Mouse (Mus musculus): ENCODE data around the gene Plk2. TPM values are rescaled to one million over a fixed set of nuclear protein-coding genes. Genes with fewer than 3 reads are reported as not detected.
"Not testable (repeated sequence)": the region's sequence is repeated elsewhere in the genome, so short reads cannot be mapped to it uniquely, and the experiment has no call there.

The Plk2 gene
- polyA plus RNA-seq (2011; ENCODE audit: insufficient read length, low read depth, missing spikeins): 175 and 227 TPM in 2 replicates

DNA sequence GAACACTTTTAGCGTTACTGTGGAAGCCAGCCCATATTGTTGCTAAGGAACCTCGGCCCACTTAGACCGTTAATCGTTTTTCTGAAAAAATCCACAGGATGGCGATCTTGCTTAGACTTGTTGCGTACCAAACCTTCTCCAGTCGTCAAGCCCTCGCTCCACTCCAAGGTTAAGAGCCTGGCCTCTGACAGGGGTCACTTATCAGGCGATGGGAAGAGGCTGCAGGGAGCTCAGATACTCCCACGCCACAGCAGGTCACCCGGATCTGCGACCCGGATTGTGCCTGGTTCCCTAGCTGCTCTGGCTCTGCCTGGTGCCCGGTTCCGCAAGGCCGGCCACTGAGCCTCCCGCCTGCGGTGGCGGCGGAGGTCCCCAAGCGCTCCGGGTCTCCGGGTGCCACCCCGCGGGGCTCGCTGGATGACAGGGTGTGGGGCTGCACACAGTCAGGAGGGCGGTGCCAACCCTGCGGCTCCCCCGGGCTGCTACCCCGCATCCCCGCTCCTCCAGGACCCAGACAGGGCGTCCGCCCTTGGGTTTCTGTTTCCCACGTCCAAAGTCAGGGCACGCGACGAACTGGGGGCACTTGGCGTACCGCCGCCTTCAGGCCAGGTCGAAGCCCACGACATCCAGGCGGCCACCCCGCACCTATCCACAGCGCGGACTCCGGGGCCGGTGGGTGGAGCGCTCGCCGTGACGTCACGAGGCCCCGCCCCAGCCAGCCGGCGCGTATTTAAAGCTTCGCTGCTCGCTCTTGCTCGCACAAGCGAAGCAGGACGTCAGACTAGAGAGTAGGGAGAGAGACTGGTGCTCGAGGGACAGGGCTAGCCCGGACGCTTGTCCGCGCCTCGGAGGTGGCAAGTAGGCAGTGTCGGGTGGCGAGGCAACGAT is at the start of gene Plk2:
Gene Plk2, plus strand, starts transcription at position 756 of the 888 bp plus-strand sequence.
- Histone ChIP-seq H3K4me3 (ENCODE audit: insufficient read depth, low read length) (peak within 1 kb of the TSS; percentile 94), H3K4me1 (ENCODE audit: control insufficient read depth, insufficient read depth, low read length) (no peaks in the 10 kb centered on the region), H3K27ac (ENCODE audit: insufficient read depth, low read length) (peak within 1 kb of the TSS; percentile 83)
- TF ChIP-seq POLR2A (IDR thresholded peaks at IDR 0.05; ENCODE audit: low read depth, low read length) (peak; percentile 100), CTCF (IDR thresholded peaks at IDR 0.05; ENCODE audit: borderline replicate concordance, insufficient read depth, low read length) (peak; percentile 40; the same call in 1 of the 2 replicates)

- no peak overlapping the region for H3K4me3 ChIP-seq (ENCODE audit: insufficient read depth, low read length)
- TF ChIP-seq CTCF (IDR thresholded peaks at IDR 0.05; ENCODE audit: borderline replicate concordance, insufficient read depth, low read length) (no peak), POLR2A (IDR thresholded peaks at IDR 0.05; ENCODE audit: low read depth, low read length) (no peak)
- no peak overlapping the region for H3K27ac ChIP-seq (ENCODE audit: insufficient read depth, low read length)
- no peaks in the 10 kb centered on the region for H3K4me1 ChIP-seq (ENCODE audit: control insufficient read depth, insufficient read depth, low read length)
These were observed 48.1 kb upstream of the Plk2 start for GRCm38 (mm10) chr13:110346707-110347106.

DNA sequence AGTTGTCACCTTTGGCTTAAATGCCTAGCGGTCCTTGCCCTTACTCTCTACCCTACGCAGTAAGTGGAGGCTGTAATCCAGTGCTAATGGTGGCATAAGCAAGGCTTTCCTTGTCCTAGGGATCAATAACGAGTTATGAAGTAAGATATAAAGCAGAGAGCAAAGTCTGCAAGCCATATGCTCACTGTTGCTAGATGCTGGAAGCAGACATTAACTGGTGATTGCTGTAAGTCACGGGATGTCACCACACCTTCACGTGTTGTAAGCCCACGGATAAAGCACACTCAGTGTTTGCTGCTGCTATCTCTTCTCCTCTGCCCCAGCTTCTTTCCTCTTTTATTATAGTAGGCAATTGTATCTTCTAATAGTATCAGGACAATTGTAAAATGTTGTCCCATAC is 43.8 kb upstream of the Plk2 start:
- no peaks in the 10 kb centered on the region for H3K4me1 ChIP-seq (ENCODE audit: control insufficient read depth, insufficient read depth, low read length)
- TF ChIP-seq POLR2A (IDR thresholded peaks at IDR 0.05; ENCODE audit: low read depth, low read length) (no peak), CTCF (IDR thresholded peaks at IDR 0.05; ENCODE audit: borderline replicate concordance, insufficient read depth, low read length) (no peak)
- H3K27ac ChIP-seq (ENCODE audit: insufficient read depth, low read length): no peak overlapping the region
- H3K4me3 ChIP-seq (ENCODE audit: insufficient read depth, low read length): no peak overlapping the region

DNA sequence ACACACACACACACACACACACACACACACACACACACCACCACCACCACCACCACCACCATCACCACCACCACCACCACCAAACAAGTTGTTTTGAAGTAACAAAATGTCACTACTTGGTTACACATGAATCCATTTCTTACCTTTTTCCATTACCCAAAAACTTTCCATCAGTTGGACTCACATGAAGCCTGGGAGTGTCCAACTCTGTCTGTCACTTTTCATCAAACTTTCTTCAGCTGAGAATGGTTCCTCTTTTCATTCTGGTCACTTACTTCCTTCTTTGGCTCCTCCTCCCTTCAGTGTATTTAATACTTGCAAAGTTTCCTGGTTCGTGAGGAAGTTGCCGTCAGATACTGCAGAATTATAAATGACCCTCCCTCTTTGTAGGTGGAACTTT is 37.9 kb upstream of the Plk2 start, which contains the start of gene Gapt:
Gene Gapt, minus strand, starts transcription at position 259 of the 400 bp plus-strand sequence.
- Histone ChIP-seq H3K4me3 (ENCODE audit: insufficient read depth, low read length) (no peak within 1 kb of the TSS), H3K4me1 (ENCODE audit: control insufficient read depth, insufficient read depth, low read length) (no peaks in the 10 kb centered on the region), H3K27ac (ENCODE audit: insufficient read depth, low read length) (no peak within 1 kb of the TSS)
- TF ChIP-seq POLR2A (IDR thresholded peaks at IDR 0.05; ENCODE audit: low read depth, low read length) (no peak), CTCF (IDR thresholded peaks at IDR 0.05; ENCODE audit: borderline replicate concordance, insufficient read depth, low read length) (no peak)

DNA sequence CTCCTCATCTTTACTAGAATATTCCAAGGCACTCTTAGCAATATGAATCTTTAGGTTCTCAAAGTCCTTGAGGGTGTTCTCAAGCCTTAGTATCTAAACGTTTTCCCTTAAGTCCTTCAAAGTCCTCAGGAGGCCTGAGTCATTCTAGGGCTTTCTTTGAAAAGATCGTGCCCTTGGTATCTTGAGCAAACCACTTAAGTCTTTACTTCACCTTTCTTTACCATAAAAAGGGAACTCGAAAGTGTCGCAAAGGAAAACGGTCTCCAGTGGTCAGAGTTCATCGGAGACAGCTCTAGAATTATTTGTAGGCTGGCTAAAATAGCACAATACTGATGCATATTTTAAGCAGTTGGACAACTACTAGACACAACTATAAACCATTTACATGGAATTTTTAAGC is 31.1 kb upstream of the Plk2 start:
- no peak overlapping the region for H3K4me3 ChIP-seq (ENCODE audit: insufficient read depth, low read length)
- no peak overlapping the region for H3K27ac ChIP-seq (ENCODE audit: insufficient read depth, low read length)
- TF ChIP-seq CTCF (IDR thresholded peaks at IDR 0.05; ENCODE audit: borderline replicate concordance, insufficient read depth, low read length) (no peak), POLR2A (IDR thresholded peaks at IDR 0.05; ENCODE audit: low read depth, low read length) (no peak)
- no peaks in the 10 kb centered on the region for H3K4me1 ChIP-seq (ENCODE audit: control insufficient read depth, insufficient read depth, low read length)

GRCm38 (mm10) chr13:110366477-110366876 is 28.4 kb upstream of the Plk2 start:
- TF ChIP-seq POLR2A (IDR thresholded peaks at IDR 0.05; ENCODE audit: low read depth, low read length) (no peak), CTCF (IDR thresholded peaks at IDR 0.05; ENCODE audit: borderline replicate concordance, insufficient read depth, low read length) (no peak)
- Histone ChIP-seq H3K4me1 (ENCODE audit: control insufficient read depth, insufficient read depth, low read length) (no peaks in the 10 kb centered on the region), H3K4me3 (ENCODE audit: insufficient read depth, low read length) (no peak overlapping the region), H3K27ac (ENCODE audit: insufficient read depth, low read length) (no peak overlapping the region)

DNA sequence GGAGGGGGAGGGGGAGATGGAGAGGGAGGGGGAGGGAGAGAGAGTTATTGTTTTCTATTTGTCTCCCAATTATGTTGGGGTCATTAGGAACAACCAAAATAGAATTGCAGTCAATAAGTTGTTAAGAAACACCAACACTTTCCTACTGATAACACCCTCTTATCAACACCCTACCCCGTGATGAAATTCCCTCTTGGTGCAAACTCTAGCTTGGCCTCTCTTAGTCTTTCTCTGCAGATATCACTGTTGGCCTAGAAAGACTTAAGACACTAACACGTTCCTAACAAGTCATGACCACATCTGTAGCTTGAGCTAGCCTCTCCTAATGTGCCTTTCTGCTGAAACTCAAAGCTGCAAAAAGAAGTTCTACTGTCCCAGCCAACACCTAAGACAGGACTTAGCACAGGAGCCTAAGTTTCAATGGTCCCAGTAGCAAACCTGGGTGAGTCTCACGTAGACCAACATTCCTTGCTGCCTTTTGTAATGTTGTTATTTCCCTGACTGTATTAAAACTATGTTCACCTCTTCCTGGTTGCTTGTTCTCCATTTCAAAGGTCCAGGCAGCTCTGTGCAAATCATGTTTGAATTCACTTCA is 26.8 kb upstream of the Plk2 start:
- Histone ChIP-seq H3K4me3 (ENCODE audit: insufficient read depth, low read length) (no peak overlapping the region), H3K27ac (ENCODE audit: insufficient read depth, low read length) (no peak overlapping the region), H3K4me1 (ENCODE audit: control insufficient read depth, insufficient read depth, low read length) (no peaks in the 10 kb centered on the region)
- no peak for TF ChIP-seq POLR2A (IDR thresholded peaks at IDR 0.05; ENCODE audit: low read depth, low read length)
- no peak for TF ChIP-seq CTCF (IDR thresholded peaks at IDR 0.05; ENCODE audit: borderline replicate concordance, insufficient read depth, low read length)

DNA sequence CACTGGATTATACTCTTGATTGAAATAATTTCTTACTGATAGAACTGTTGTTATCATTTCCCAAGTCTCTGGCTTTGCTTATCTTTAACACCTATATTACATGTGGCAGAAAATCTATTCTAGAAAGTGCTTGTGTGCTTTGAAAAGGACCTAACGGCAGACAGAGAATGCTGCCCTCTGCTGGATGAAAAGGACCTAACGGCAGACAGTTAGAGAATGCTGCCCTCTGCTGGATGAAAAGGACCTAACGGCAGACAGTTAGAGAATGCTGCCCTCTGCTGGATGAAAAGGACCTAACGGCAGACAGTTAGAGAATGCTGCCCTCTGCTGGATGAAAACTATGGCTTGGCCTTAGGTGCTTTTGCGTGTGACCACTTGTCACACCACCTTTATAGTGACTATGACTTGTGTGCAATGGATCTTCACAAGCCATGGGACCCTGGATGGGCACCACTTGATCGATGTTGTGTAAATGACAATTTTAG is 26.2 kb upstream of the Plk2 start:
- not testable (repeated sequence) for H3K4me3 ChIP-seq (ENCODE audit: insufficient read depth, low read length); H3K4me1 ChIP-seq (ENCODE audit: control insufficient read depth, insufficient read depth, low read length); H3K27ac ChIP-seq (ENCODE audit: insufficient read depth, low read length)
- peak; percentile 82 for TF ChIP-seq CTCF (IDR thresholded peaks at IDR 0.05; ENCODE audit: borderline replicate concordance, insufficient read depth, low read length)

DNA sequence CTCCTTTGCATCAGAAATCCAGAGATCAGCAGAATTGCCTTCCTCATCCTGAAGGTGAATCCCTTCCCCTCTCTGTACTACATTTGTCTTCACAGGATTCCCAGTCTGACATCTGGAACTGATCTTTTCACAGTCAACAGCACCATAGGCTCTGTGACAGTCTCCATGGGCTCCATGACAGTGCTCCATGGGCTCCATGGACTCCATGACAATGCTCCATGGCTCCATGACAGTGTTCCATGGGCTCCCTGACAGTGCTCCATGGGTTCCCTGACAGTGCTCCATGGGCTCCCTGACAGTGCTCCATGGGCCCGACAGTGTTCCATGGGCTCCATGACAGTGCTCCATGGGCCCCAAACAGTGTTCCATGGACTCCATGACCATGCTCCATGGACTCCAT is 25.2 kb upstream of the Plk2 start:
- TF ChIP-seq CTCF (IDR thresholded peaks at IDR 0.05; ENCODE audit: borderline replicate concordance, insufficient read depth, low read length) (no peak), POLR2A (IDR thresholded peaks at IDR 0.05; ENCODE audit: low read depth, low read length) (no peak)
- Histone ChIP-seq H3K4me1 (ENCODE audit: control insufficient read depth, insufficient read depth, low read length) (no peaks in the 10 kb centered on the region), H3K4me3 (ENCODE audit: insufficient read depth, low read length) (no peak overlapping the region), H3K27ac (ENCODE audit: insufficient read depth, low read length) (no peak overlapping the region)

DNA sequence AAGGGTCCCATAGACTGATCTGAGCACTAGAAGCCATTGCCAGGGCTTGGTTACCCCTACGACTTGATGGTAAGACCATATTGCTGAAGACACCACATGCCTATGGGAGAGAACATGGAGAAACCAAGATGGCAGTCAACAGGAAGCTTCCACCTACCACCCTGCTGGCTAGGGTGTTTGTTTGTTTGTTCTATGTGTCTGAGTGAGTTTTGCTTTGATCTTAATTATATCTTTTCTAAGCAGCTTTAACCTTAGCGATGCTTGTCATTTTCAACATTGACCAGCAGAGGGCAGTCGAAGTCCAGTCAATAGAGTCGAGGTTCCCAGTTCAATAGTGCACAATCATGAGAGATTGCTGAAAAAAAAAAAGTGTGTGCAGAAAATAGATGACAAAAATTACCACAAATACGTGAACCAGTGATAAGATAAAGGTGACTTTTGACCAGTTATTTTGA is 12.4 kb upstream of the Plk2 start:
- TF ChIP-seq CTCF (IDR thresholded peaks at IDR 0.05; ENCODE audit: borderline replicate concordance, insufficient read depth, low read length) (no peak), POLR2A (IDR thresholded peaks at IDR 0.05; ENCODE audit: low read depth, low read length) (no peak)
- H3K4me3 ChIP-seq (ENCODE audit: insufficient read depth, low read length): no peak overlapping the region
- H3K4me1 ChIP-seq (ENCODE audit: control insufficient read depth, insufficient read depth, low read length): peaks cover 3% of the 10 kb centered on the region
- H3K27ac ChIP-seq (ENCODE audit: insufficient read depth, low read length): no peak overlapping the region

All from embryonic fibroblast, embryonic 13.5 days (primary cell).